Mouse (Mus musculus) intestine, embryonic 16.5 days (tissue): ENCODE data around the gene Rreb1. TPM values are rescaled to one million over a fixed set of nuclear protein-coding genes. Genes with fewer than 3 reads are reported as not detected.

Experiments used
- ATAC-seq: fragments of 200-750 bp; cut with Nextera tagmentation; 2 replicates; pipeline ENCODE4 v1.8.0; 2017; ENCODE audit warnings: moderate TSS enrichment, moderate library complexity
- H3K27ac ChIP-seq: fragments of 300-500 bp; sonication (generic); 2 replicates; pipeline ENCODE4 v1.5.1; 2014; ENCODE audit warnings: mild to moderate bottlenecking, low read length
- H3K27me3 ChIP-seq: fragments of 300-500 bp; sonication (generic); replicated peaks from 2 replicates; pipeline ENCODE4 v1.6.1; 2014; ENCODE audit warnings: low read length, control low read depth, mixed read lengths; ENCODE audit not compliant: control insufficient read depth, insufficient read depth
- H3K36me3 ChIP-seq: fragments of 300-500 bp; sonication (generic); 2 replicates; pipeline ENCODE4 v1.6.1; 2014; ENCODE audit warnings: low read length, control low read depth; ENCODE audit not compliant: control insufficient read depth, insufficient read depth
- H3K4me1 ChIP-seq: fragments of 300-500 bp; sonication (generic); 2 replicates; pipeline ENCODE4 v1.6.1; 2014; ENCODE audit warnings: low read length, control low read depth, mixed read lengths; ENCODE audit not compliant: control insufficient read depth, insufficient read depth
- H3K4me2 ChIP-seq: fragments of 300-500 bp; sonication (generic); 2 replicates; pipeline ENCODE4 v1.6.1; 2014; ENCODE audit warnings: low read depth, low read length, control low read depth
- H3K4me3 ChIP-seq: fragments of 300-500 bp; sonication (generic); 2 replicates; pipeline ENCODE4 v1.5.1; 2014; ENCODE audit warnings: mild to moderate bottlenecking, low read length
- H3K9ac ChIP-seq: fragments of 300-500 bp; sonication (generic); 2 replicates; pipeline ENCODE4 v1.6.1; 2014; ENCODE audit warnings: low read depth, low read length
- H3K9me3 ChIP-seq: fragments of 300-500 bp; sonication (generic); 2 replicates; pipeline ENCODE4 v1.6.1; 2016; ENCODE audit warnings: low read length, control low read depth; ENCODE audit not compliant: control insufficient read depth
- WGBS: fragments of 180-500 bp; shearing (Covaris S2); extraction: QIAGEN DNeasy Blood & Tissue Kit; methylation state at CpG from one replicate; pipeline ENCODE4 v1.1.7; 2014; 5-methylcytosine and 5-hydroxymethylcytosine counted together
- polyA plus RNA-seq: library from polyadenylated mRNA; unstranded; fragments of >200 nt; fragmentation: Nextera tagmentation; extraction: Ambion mirVana; gene quantifications from 2 replicates; pipeline ENCODE4 v1.2.1, GENCODE M21; 2015

Gene Rreb1
- polyA plus RNA-seq, 1 experiment from 2014 or later = 13.7 TPM

- Histone ChIP-seq H3K27me3 (no peaks in the 10 kb centered on the region), H3K4me1 (no peaks in the 10 kb centered on the region), H3K9ac (no peak overlapping the region), H3K36me3 (peaks cover 21% of the 10 kb centered on the region), H3K4me3 (no peak overlapping the region), H3K4me2 (no peak overlapping the region), H3K9me3 (no peaks in the 10 kb centered on the region), H3K27ac (no peak overlapping the region)
- ATAC-seq = no peak
- WGBS = 85% methylated on average over 15 of the region's 15 CpGs
Measured at GRCm38 (mm10) chr13:37918336-37919261, 140.4 kb downstream of the Rreb1 start.

- H3K9ac ChIP-seq = no peak overlapping the region
- H3K4me2 ChIP-seq = no peak overlapping the region
- ATAC-seq = no peak
- H3K27me3 ChIP-seq = no peaks in the 10 kb centered on the region
- peaks cover 21% of the 10 kb centered on the region for H3K36me3 ChIP-seq
- H3K4me1 ChIP-seq = no peaks in the 10 kb centered on the region
- H3K4me3 ChIP-seq = no peak overlapping the region
- WGBS = 89% methylated on average over 3 of the region's 3 CpGs
- no peak overlapping the region for H3K27ac ChIP-seq
- H3K9me3 ChIP-seq = no peaks in the 10 kb centered on the region
Measured at GRCm38 (mm10) chr13:37919711-37920277, 141.6 kb downstream of the Rreb1 start.

DNA sequence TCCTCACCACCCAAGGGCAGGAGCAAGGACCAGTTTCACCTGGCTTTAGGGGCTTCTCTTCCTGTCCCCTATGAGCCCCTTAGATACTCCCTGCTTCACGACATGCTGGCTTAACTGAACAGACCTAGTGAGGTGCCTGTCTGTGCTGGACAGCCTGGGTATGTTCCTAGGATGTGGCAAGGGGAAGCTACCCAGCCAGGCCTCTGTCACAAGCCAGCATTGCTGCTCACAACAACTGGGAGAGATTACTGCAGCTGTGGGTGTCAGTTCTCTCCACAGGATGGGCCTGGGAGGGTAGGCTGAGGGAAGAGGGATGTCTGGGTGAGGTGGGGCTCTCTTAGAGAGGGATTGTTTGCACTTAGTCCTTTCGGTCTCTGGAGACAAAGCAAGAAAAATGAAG lies 142.5 kb downstream of the Rreb1 start:
- H3K9ac ChIP-seq = no peak overlapping the region
- H3K4me1 ChIP-seq = no peaks in the 10 kb centered on the region
- ATAC-seq = no peak
- H3K4me2 ChIP-seq = no peak overlapping the region
- H3K27me3 ChIP-seq = no peaks in the 10 kb centered on the region
- WGBS = 65% methylated on average over 2 of the region's 2 CpGs
- H3K36me3 ChIP-seq = peaks cover 21% of the 10 kb centered on the region
- H3K9me3 ChIP-seq = no peaks in the 10 kb centered on the region
- H3K27ac ChIP-seq = no peak overlapping the region
- H3K4me3 ChIP-seq = no peak overlapping the region

DNA sequence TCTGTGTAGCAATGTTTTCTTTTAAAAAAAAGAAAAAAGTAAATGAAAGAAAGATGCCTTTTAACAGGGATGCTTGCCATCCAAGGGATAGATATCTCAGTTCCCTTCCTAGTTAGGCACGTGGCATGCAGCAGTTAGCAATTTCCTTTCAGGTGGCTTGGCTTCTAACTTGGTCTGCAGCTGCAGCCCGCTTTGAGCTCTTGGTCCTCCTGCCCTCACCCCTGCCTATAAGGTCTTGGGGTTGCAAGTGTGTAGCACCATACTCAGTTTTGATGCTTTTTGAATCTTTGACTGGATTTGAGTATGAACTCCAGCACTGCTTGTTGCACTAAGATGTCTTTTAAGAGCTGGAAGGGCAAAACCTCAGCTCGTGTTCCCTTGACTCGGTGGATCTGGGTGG lies 144.9 kb downstream of the Rreb1 start:
- ATAC-seq = no peak
- Histone ChIP-seq H3K27me3 (no peaks in the 10 kb centered on the region), H3K9me3 (no peaks in the 10 kb centered on the region), H3K27ac (no peak overlapping the region; the same call in 1 of the 2 replicates), H3K4me2 (no peak overlapping the region), H3K9ac (no peak overlapping the region), H3K36me3 (peaks cover 10% of the 10 kb centered on the region; the same call in 1 of the 2 replicates), H3K4me1 (no peaks in the 10 kb centered on the region), H3K4me3 (no peak overlapping the region)
- WGBS = 82% methylated on average over 4 of the region's 4 CpGs

GRCm38 (mm10) chr13:37923643-37924460 lies 145.7 kb downstream of the Rreb1 start:
- peak; percentile 18; the same call in 1 of the 2 replicates for ATAC-seq
- WGBS = 85% methylated on average over 10 of the region's 10 CpGs
- no peaks in the 10 kb centered on the region for H3K27me3 ChIP-seq
- no peaks in the 10 kb centered on the region for H3K4me1 ChIP-seq
- H3K9me3 ChIP-seq = no peaks in the 10 kb centered on the region
- H3K4me2 ChIP-seq = no peak overlapping the region
- no peak overlapping the region for H3K27ac ChIP-seq
- no peak overlapping the region for H3K9ac ChIP-seq
- H3K36me3 ChIP-seq = peaks cover 8% of the 10 kb centered on the region; the same call in 1 of the 2 replicates
- no peak overlapping the region for H3K4me3 ChIP-seq

GRCm38 (mm10) chr13:37924461-37924948 lies 146.3 kb downstream of the Rreb1 start:
- H3K9me3 ChIP-seq = no peaks in the 10 kb centered on the region
- H3K36me3 ChIP-seq = peaks cover 11% of the 10 kb centered on the region; the same call in 1 of the 2 replicates
- ATAC-seq = no peak
- H3K27me3 ChIP-seq = no peaks in the 10 kb centered on the region
- H3K4me3 ChIP-seq = no peak overlapping the region
- H3K27ac ChIP-seq = no peak overlapping the region
- H3K9ac ChIP-seq = no peak overlapping the region
- no peak overlapping the region for H3K4me2 ChIP-seq
- 67% methylated on average over 4 of the region's 4 CpGs for WGBS
- H3K4me1 ChIP-seq = no peaks in the 10 kb centered on the region

DNA sequence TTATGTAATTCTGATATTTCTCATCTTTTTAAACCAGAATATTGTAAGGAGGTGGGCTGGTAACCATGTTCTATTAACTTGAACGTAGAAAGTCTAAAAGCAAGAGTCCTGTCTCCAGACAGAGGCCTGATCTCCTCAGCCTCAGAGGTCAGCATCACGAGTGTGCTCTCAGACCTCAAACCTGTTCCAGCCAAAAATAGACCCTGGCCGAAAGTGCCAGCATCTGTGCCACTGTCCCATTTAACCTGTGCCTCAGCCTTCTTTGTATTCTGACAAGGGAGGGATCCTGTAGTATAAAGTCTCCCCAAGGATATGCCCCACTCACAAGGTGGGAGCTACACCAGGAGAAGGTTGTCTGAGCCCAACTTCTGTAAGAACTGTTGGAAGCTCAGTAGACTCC lies 148.2 kb downstream of the Rreb1 start:
- Histone ChIP-seq H3K36me3 (peaks cover 23% of the 10 kb centered on the region), H3K9me3 (no peaks in the 10 kb centered on the region), H3K4me1 (no peaks in the 10 kb centered on the region), H3K9ac (no peak overlapping the region), H3K4me3 (no peak overlapping the region), H3K27me3 (no peaks in the 10 kb centered on the region), H3K4me2 (no peak overlapping the region), H3K27ac (no peak overlapping the region)
- 90% methylated on average over 3 of the region's 3 CpGs for WGBS
- no peak for ATAC-seq

DNA sequence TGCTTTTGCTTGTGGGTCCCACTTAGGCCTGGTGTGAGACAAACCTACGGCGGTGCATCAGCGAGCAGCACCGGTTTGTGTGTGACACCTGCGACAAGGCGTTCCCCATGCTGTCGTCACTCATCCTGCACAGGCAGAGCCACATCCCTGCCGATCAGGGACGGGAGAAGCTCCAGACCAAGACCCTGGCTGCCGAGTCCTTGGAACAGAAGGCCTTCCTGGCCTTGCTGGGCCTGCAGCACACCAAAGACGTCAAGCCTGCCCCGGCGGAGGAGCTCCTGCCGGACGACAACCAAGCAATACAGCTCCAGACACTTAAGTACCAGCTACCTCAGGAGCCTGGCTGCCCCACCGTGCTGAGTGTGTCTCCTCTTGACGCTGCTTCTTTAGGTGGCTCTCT lies 151.3 kb downstream of the Rreb1 start:
- no peak overlapping the region for H3K27ac ChIP-seq
- H3K9me3 ChIP-seq = no peaks in the 10 kb centered on the region
- H3K4me2 ChIP-seq = no peak overlapping the region
- H3K27me3 ChIP-seq = no peaks in the 10 kb centered on the region
- no peak for ATAC-seq
- no peaks in the 10 kb centered on the region for H3K4me1 ChIP-seq
- peaks cover 38% of the 10 kb centered on the region for H3K36me3 ChIP-seq
- no peak overlapping the region for H3K4me3 ChIP-seq
- H3K9ac ChIP-seq = no peak overlapping the region
- WGBS = 90% methylated on average over 17 of the region's 17 CpGs

GRCm38 (mm10) chr13:37930091-37930490 lies 151.9 kb downstream of the Rreb1 start:
- H3K4me3 ChIP-seq = no peak overlapping the region
- no peak overlapping the region for H3K9ac ChIP-seq
- no peak overlapping the region for H3K4me2 ChIP-seq
- no peak; the same call in 1 of the 2 replicates for ATAC-seq
- peaks cover 41% of the 10 kb centered on the region for H3K36me3 ChIP-seq
- 89% methylated on average over 13 of the region's 13 CpGs for WGBS
- no peaks in the 10 kb centered on the region for H3K27me3 ChIP-seq
- no peaks in the 10 kb centered on the region for H3K4me1 ChIP-seq
- no peaks in the 10 kb centered on the region for H3K9me3 ChIP-seq
- no peak overlapping the region for H3K27ac ChIP-seq
